Mouse (Mus musculus): Measurements from ENCODE around the gene Rdh12.

DNA sequence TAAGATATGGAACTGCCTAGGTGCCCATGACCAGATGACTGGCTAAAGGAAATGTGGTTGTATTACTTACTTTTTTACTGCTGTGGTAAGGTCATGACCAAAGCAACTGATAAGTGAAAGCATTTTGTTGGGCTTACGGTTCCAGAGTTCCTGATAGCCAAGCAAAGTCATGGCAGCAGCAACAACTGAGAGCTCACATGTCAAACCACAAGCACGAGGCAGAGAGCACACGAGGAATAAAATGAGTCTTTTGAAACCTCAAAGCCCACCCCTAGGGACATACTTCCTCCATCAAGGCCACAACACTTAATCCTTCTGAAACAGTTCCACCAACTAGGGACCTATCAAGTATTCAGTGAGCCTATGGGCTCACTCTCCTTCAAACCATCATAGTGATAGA, 6.8 kb upstream of the Rdh12 start:
- no peak for TF ChIP-seq CTCF (IDR thresholded peaks at IDR 0.05; ENCODE audit: low read depth, low read length)
- TF ChIP-seq POLR2A (IDR thresholded peaks at IDR 0.05; ENCODE audit: borderline replicate concordance, low read depth, low read length): no peak
